Mouse (Mus musculus) cerebellum, adult 9-10 months (tissue): ENCODE results near the gene Adgrf5.
"Not testable (repeated sequence)": the region's sequence is repeated elsewhere in the genome, so short reads cannot be mapped to it uniquely, and the experiment has no call there.

Source experiments
- DNase-seq: peaks from one replicate; pipeline ENCODE4 v3.0.0; 2022

Adgrf5 gene

GRCm38 (mm10) chr17:43472558-43472957, 112.3 kb downstream of the Adgrf5 start:
- DNase-seq, result no peak

GRCm38 (mm10) chr17:43474775-43475174, 114.5 kb downstream of the Adgrf5 start:
- DNase-seq, result no peak

- no peak for DNase-seq
These were observed 117.4 kb downstream of the Adgrf5 start for GRCm38 (mm10) chr17:43477621-43478020.

DNA sequence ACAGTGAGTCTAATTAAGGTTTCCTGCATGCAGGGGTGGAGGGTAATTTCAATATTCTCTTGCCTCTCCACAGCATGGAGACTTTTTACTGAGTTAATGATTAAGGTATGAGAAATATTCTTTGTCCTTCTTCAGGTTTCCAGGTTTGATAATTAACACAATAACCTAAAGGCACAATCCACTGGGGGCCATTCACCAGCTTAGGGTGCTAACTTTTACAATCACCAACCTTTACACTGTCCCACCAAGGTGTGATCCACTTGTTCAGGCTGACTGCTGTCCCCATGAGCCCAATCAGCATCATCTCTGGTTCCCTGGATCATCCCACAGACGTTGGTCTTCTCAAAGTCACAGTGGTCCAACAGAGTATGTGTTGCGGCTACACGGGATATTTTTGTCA, 125.7 kb downstream of the Adgrf5 start:
- DNase-seq, result no peak

DNA sequence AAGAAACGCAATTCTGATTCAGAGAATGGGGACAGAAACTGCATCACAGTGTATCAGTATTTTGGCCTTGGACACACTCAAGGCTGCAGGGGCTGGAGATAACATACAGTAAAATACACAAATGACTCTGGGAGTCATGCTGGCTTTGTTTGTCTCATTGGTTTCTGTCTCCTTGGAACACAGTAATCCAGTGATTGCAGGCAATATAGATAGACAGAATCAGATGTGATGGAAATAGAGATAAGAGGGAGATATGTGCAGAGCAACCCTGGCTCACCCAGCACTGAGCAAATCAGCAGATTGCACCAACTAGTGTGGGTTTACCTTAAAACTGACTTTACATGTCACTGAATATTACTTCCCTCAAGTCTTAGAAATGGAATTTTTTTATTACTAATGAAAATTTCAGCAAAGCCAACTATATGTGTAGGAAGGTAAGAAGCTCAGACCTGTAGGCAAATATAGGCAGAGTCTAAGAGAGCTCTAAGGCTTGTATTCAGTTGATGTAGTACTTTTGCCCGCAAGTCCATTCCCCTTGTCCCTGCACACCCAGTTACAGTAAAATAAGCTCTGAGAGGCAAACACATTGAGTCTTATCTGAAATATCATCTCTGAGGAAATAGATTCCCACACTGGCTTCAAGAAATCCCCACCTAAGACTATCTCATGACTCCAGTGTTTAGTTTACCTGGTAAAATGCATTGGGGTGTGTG, 128.3 kb downstream of the Adgrf5 start:
- no peak for DNase-seq

DNA sequence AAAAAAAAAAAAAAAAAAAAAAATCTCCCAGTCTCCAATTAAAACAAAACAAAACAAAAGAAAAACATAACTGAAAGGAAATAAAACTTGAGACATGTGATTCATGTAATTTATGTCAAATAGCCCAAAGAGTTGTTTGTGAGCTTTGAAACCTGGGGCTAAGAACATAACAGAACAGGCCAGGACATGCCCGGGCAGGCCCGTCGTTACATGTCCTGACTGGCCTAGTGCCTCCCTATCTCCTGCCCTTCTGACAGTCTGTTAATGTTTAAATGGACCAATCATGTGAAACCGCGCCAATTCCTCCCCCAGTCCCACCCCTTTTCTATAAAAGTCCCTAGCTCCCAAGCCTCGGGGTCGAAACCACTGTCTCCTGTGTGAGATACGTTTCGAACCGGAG, 130.1 kb downstream of the Adgrf5 start:
- DNase-seq, result not testable (repeated sequence)

DNA sequence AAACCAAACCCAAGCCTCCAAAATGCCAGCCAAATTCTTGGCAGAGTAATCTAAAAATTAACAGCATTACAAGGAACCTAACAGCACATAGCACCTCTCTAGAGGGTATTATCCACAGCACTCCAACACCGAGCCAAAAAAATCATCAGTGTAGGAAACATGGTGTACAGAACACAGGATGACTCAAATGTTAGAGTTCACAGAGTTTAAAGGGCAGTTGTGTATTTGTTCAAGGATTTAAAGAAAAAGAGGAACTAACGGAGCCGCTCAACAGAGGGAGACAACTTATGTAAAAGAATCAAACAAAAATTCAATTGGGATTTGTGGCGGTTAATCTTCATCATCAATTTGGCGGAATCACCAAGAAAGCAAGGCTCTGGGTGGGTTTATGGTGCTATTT, 135.3 kb downstream of the Adgrf5 start:
- no peak for DNase-seq

DNA sequence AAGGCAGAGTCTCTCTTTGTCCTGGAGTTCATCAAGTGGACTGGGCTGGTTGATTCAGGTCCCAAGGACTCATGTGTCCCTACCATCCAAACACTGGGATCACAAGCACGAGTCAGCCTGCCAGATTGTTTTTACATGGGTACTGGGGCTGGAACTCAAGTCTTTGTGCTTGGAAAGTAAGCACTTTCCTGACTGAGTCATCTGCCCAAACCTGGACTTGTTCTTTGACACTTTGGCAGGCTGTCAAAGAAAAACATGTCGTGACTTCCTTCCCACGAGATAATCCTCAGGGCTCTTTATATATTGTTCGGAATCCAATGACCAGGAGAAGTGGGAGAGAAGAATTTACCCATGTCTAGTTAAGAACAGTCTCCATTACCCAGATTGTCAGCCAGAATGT, 137.3 kb downstream of the Adgrf5 start:
- no peak for DNase-seq

DNA sequence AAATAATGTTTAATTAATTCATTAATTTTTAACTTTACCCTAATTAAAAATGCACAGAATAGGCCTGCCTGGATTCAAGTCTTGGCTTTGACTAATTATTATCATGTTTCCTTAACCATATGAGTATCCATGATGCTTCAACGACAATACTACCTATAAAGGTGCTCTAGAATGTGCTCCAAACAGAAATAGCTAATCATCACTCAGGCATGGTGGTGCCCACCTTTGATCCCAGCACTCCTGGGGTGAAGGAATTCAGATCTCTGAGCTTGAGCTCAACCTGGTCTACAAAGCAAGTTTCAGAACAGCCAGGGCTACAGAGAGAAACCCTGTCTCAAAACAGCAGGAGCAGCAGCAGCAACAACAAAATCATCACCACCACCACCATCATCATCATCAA, 140.3 kb downstream of the Adgrf5 start:
- DNase-seq, result no peak

DNA sequence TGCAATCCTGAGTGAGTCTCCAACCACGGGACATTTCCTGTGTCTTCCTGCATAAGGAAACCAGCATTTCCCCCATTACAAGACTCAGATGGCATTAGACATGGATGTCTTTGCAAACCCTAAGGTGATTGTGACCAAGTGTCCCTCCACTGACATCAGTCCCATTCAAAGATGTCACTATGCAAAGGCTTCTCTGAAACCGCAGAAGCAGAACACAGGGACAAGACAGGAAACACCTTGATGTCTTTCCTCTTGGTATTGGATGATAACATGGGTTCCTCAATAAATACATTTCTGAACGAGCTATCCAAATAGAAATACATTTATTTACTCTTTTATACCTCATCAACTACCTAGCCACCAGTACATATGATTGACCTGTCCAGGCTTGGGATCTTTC, 141.0 kb downstream of the Adgrf5 start:
- no peak for DNase-seq

GRCm38 (mm10) chr17:43501631-43502030, 141.4 kb downstream of the Adgrf5 start:
- DNase-seq, result no peak

- DNase-seq, result no peak
These were observed 142.3 kb downstream of the Adgrf5 start, which contains the start of gene Mep1a for GRCm38 (mm10) chr17:43502592-43502991. TSS of gene Mep1a (minus strand) at chr17:43502812.

DNA sequence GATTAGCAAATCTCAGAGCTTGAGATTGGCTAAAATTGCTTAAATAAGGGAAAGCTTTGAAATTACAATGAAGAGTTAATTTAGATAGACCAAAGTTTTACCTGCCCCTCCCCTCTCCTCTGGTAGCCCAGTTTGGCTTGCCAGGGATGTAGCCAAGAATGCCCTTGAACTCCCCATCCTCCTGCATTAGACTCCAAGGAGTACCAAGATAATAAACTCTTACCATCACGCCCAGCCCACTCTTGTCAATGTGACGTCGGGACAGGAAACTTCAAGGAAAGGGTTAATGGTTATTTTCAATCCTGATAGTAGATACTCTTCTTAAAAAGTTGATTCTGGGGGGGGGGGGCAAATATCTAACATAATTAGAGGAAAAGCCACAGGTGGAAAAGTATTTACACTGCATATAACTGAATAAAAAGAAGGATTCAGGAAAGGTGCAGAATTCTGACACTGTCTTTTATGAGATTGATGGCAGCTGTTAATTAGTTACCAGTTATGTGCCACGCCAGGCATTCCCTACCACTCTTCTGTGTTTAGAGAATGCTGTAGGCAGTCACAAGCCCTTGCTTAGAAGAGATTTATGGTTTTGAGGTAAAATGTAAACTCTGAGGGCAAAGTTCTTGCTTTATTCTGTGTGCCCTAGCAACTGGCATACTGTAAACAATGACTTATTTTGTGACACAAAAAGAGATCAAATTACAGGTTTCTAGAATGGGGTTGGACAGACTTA, 143.8 kb downstream of the Adgrf5 start:
- no peak for DNase-seq

- no peak for DNase-seq
These were observed 144.3 kb downstream of the Adgrf5 start for GRCm38 (mm10) chr17:43504594-43504934.
